Comparison of ENCODE assay signal across 20 mouse cellular contexts in the genomic region with DNA sequence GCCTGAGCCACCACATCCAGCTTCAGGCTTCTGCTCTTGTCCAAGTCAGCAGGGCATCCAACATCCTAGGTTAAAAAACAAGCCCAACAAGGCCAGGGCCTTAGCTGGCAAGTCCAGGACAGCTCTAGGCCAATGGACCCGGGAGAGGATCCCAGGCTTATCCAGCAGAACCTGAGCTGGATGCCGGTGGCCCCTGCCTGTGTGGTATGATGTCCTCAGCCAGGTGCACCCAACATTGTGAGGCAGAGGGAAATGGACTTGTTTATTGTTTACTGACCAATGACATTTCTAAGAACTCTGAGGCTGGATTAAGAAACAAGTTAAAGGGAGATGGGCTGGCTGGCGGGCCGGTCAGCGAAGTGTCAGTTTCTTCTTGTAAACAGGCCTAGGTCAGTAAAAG.
"Had no signal": no experiment of that assay in that cellular context is flagged by ENCODE, and none has a peak within 500 bp of the region (broad histone marks: within the 10 kb centered on the region; RNA-seq: fewer than 3 reads in every experiment).

No protein-coding gene starts in this region.

- H3K9ac ChIP-seq: liver, embryonic 15.5 days; midbrain, embryonic 13.5 days; neural tube, embryonic 13.5 days; stomach, embryonic 15.5 days had no signal

- H3K4me2 ChIP-seq: liver, embryonic 11.5 days; liver, embryonic 15.5 days; midbrain, embryonic 13.5 days; neural tube, embryonic 13.5 days; stomach, embryonic 15.5 days had no signal

- ATAC-seq: intestine, postnatal 0 days; midbrain, embryonic 13.5 days; midbrain, embryonic 16.5 days had no signal

- H3K9me3 ChIP-seq: liver, embryonic 15.5 days; midbrain, embryonic 13.5 days; neural tube, embryonic 13.5 days; stomach, embryonic 15.5 days had no signal

- H3K4me1 ChIP-seq: liver, embryonic 15.5 days; midbrain, embryonic 13.5 days; neural tube, embryonic 13.5 days had no signal

- DNase-seq: kidney, adult 2 months; kidney, postnatal 25 days; layer of hippocampus, postnatal 36 days; lung, adult 18-20 months; lung, postnatal 14 days; lung, postnatal 4 days; right cerebral cortex, postnatal 14 days; right cerebral cortex, postnatal 4 days; spleen, adult 18-20 months; thymus, postnatal 25 days had no signal

- H3K4me3 ChIP-seq: left cerebral cortex, adult 2 months; liver, embryonic 15.5 days; midbrain, embryonic 13.5 days; myocyte; neural tube, embryonic 13.5 days; stomach, embryonic 15.5 days had no signal

- H3K27ac ChIP-seq: kidney, postnatal 0 days; left cerebral cortex, adult 2 months; liver, embryonic 15.5 days; midbrain, embryonic 13.5 days; neural tube, embryonic 13.5 days; stomach, embryonic 15.5 days had no signal

- H3K27me3 ChIP-seq: liver, embryonic 15.5 days; midbrain, embryonic 13.5 days; neural tube, embryonic 13.5 days; stomach, embryonic 15.5 days had no signal

- H3K36me3 ChIP-seq: liver, embryonic 15.5 days; midbrain, embryonic 13.5 days; neural tube, embryonic 13.5 days; stomach, embryonic 15.5 days had no signal
